Mouse (Mus musculus): Measurements from ENCODE around the gene Gm32717. TPM values are rescaled to one million over a fixed set of nuclear protein-coding genes. Genes with fewer than 3 reads are reported as not detected.
"Not testable (repeated sequence)": the region's sequence is repeated elsewhere in the genome, so short reads cannot be mapped to it uniquely, and the experiment has no call there.

Gm32717 gene
- total and polyA plus RNA-seq, 3 experiments, result 0.04 to 0.21 TPM; not detected in 1

- dilution Hi-C loops (cut with MboI; ENCODE audit: extremely low pct_ligation_motif_present, extremely low pct_unique_long_range_greater_than_20kb, low sequenced_read_pairs), result not testable (repeated sequence)
- DNase-seq (ENCODE audit: extremely low read depth), result peak; percentile 43
- 0 out of 2 replicates have a peak, but pooled peaks have one; percentile 5 for TF ChIP-seq JUN (IDR thresholded peaks at IDR 0.05; ENCODE audit: insufficient read depth, low read depth, low read length)
- peak; percentile 52; the same call in 1 of the 2 replicates for TF ChIP-seq ZNF384 (IDR thresholded peaks at IDR 0.05; ENCODE audit: low read depth, low read length)
These were observed 45.4 kb downstream of the Gm32717 start for GRCm38 (mm10) chr10:118195150-118195549.

More at GRCm38 (mm10) chr10:118195150-118195549, 45.4 kb downstream of the Gm32717 start:
- H3K27me3 ChIP-seq (replicated peaks); H3K9ac ChIP-seq (ENCODE audit: insufficient read depth, low read depth); H3K27ac ChIP-seq (ENCODE audit: insufficient read depth, low read depth); H3K4me3 ChIP-seq (replicated peaks in 1 of 3; ENCODE audit: low read depth in 2 of 3, low read length in 2 of 3, poor library complexity in 1 of 3); H3K4me1 ChIP-seq (ENCODE audit: control insufficient read depth in 1 of 2, insufficient read depth in 2 of 2); H3K36me3 ChIP-seq (replicated peaks in 1 of 2; ENCODE audit: control insufficient read depth in 1 of 2, insufficient read depth in 1 of 2, low read length in 1 of 2); H3K9me3 ChIP-seq (replicated peaks; ENCODE audit: low read length); in situ Hi-C loops (cut with MboI; ENCODE audit: low pct_ligation_motif_present, low pct_unique_long_range_greater_than_20kb, low sequenced_read_pairs); H3K79me2 ChIP-seq (replicated peaks; ENCODE audit: control insufficient read depth, extremely low read depth, insufficient read depth, poor library complexity, severe bottlenecking): not testable (repeated sequence)
- H3K4me2 ChIP-seq (ENCODE audit: insufficient read depth, low read depth, poor library complexity, severe bottlenecking), result peak overlapping the region; percentile 50; the same call in 1 of the 2 replicates

Other genes with a start within 250 kb of the Gm32717 start
- 6.8 and 7.7 TPM in 2 replicates for gene Mdm1, start 99.0 kb downstream of the Gm32717 start, total RNA-seq (2012; rRNA removed)
- 10.4 and 12.6 TPM in 2 replicates for gene Mdm1, start 99.0 kb downstream of the Gm32717 start, total RNA-seq (2014; rRNA removed)
- gene Mdm1, start 99.0 kb downstream of the Gm32717 start, polyA plus RNA-seq (2012; ENCODE audit: insufficient read length, low read depth), result 9.7 and 10.8 TPM in 2 replicates
- not detected in 2 replicates for gene Il22, start 35.8 kb downstream of the Gm32717 start, total RNA-seq (2012; rRNA removed)
- not detected in 2 replicates for gene Il22, start 35.8 kb downstream of the Gm32717 start, total RNA-seq (2014; rRNA removed)
- gene Il22, start 35.8 kb downstream of the Gm32717 start, polyA plus RNA-seq (2012; ENCODE audit: insufficient read length, low read depth), result not detected in 2 replicates
- 0.04 TPM in 1 of 2 replicates, not detected in the other for gene Gm32802, start 17.9 kb upstream of the Gm32717 start, total RNA-seq (2012; rRNA removed)
- 0.21 and 0.22 TPM in 2 replicates for gene Gm32802, start 17.9 kb upstream of the Gm32717 start, total RNA-seq (2014; rRNA removed)
- not detected in 2 replicates for gene Gm32802, start 17.9 kb upstream of the Gm32717 start, polyA plus RNA-seq (2012; ENCODE audit: insufficient read length, low read depth)
- gene Iltifb, start 54.3 kb upstream of the Gm32717 start, total RNA-seq (2012; rRNA removed), result not detected in 2 replicates
- not detected in 2 replicates for gene Iltifb, start 54.3 kb upstream of the Gm32717 start, total RNA-seq (2014; rRNA removed)
- gene Iltifb, start 54.3 kb upstream of the Gm32717 start, polyA plus RNA-seq (2012; ENCODE audit: insufficient read length, low read depth), result not detected in 2 replicates
- not detected in 2 replicates for gene Gm9040, start 86.2 kb upstream of the Gm32717 start, total RNA-seq (2012; rRNA removed)
- not detected in 2 replicates for gene Gm9040, start 86.2 kb upstream of the Gm32717 start, total RNA-seq (2014; rRNA removed)
- gene Gm9040, start 86.2 kb upstream of the Gm32717 start, polyA plus RNA-seq (2012; ENCODE audit: insufficient read length, low read depth), result not detected in 2 replicates
- not detected in 2 replicates for gene Gm9044, start 91.6 kb upstream of the Gm32717 start, total RNA-seq (2012; rRNA removed)
- not detected in 2 replicates for gene Gm9044, start 91.6 kb upstream of the Gm32717 start, total RNA-seq (2014; rRNA removed)
- gene Gm9044, start 91.6 kb upstream of the Gm32717 start, polyA plus RNA-seq (2012; ENCODE audit: insufficient read length, low read depth), result not detected in 2 replicates
- gene Gm9045, start 97.1 kb upstream of the Gm32717 start, total RNA-seq (2012; rRNA removed), result 0.08 and 0.13 TPM in 2 replicates
- gene Gm9045, start 97.1 kb upstream of the Gm32717 start, total RNA-seq (2014; rRNA removed), result 0.27 and 0.34 TPM in 2 replicates
- not detected in 2 replicates for gene Gm9045, start 97.1 kb upstream of the Gm32717 start, polyA plus RNA-seq (2012; ENCODE audit: insufficient read length, low read depth)
- not detected in 2 replicates for gene Gm9046, start 102.5 kb upstream of the Gm32717 start, total RNA-seq (2012; rRNA removed)
- not detected in 2 replicates for gene Gm9046, start 102.5 kb upstream of the Gm32717 start, total RNA-seq (2014; rRNA removed)
- gene Gm9046, start 102.5 kb upstream of the Gm32717 start, polyA plus RNA-seq (2012; ENCODE audit: insufficient read length, low read depth), result not detected in 2 replicates
- gene Gm9048, start 107.9 kb upstream of the Gm32717 start, total RNA-seq (2012; rRNA removed), result not detected in 2 replicates
- gene Gm9048, start 107.9 kb upstream of the Gm32717 start, total RNA-seq (2014; rRNA removed), result not detected in 2 replicates
- gene Gm9048, start 107.9 kb upstream of the Gm32717 start, polyA plus RNA-seq (2012; ENCODE audit: insufficient read length, low read depth), result not detected in 2 replicates
- 0.08 and 0.13 TPM in 2 replicates for gene Gm9049, start 113.3 kb upstream of the Gm32717 start, total RNA-seq (2012; rRNA removed)
- gene Gm9049, start 113.3 kb upstream of the Gm32717 start, total RNA-seq (2014; rRNA removed), result 0.27 and 0.34 TPM in 2 replicates
- gene Gm9049, start 113.3 kb upstream of the Gm32717 start, polyA plus RNA-seq (2012; ENCODE audit: insufficient read length, low read depth), result not detected in 2 replicates
- gene Ifng, start 200.3 kb upstream of the Gm32717 start, total RNA-seq (2012; rRNA removed), result not detected in 2 replicates
- gene Ifng, start 200.3 kb upstream of the Gm32717 start, total RNA-seq (2014; rRNA removed), result 0.27 TPM in 1 of 2 replicates, not detected in the other
- not detected in 2 replicates for gene Ifng, start 200.3 kb upstream of the Gm32717 start, polyA plus RNA-seq (2012; ENCODE audit: insufficient read length, low read depth)

Measured in CH12.LX (cell line).